Mouse (Mus musculus) cerebellum, adult 18-20 months (tissue): ENCODE measurements around the gene Galnt10.
A peak's percentile ranks its signal among the peaks of the same experiment; 100 is the strongest.

Experiments
- DNase-seq, 2 experiments: peaks; one replicate each; pipeline ENCODE4 v3.0.0; 2021

The Galnt10 gene

GRCm38 (mm10) chr11:57660814-57661213, 15.6 kb downstream of the Galnt10 start:
- DNase-seq, result no peak

GRCm38 (mm10) chr11:57661492-57662229, 16.4 kb downstream of the Galnt10 start:
- no peak for DNase-seq

DNA sequence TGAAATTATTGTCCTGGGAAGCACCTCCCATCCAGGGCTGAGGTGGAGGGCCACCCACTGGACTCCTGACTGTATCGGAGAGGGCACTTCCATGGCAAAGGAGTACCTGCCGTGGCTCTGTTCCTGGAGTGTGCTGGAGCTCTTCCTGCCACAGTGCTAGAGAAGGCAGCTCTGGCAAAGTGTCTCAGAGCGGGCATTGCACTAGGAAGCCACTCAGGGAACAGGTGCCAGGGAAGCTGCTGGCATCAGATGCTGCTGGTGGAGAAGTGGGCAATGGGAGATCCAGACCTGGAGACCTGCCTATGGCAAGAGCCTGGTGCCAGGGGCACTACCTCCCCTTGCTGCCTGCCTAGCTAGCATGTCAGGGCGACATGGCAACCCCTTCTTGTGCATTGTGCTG, 17.0 kb downstream of the Galnt10 start:
- DNase-seq, result peak in 1 of 2 experiments; percentile 11

- no peak for DNase-seq
Observed at GRCm38 (mm10) chr11:57663271-57663670, 18.0 kb downstream of the Galnt10 start.

DNA sequence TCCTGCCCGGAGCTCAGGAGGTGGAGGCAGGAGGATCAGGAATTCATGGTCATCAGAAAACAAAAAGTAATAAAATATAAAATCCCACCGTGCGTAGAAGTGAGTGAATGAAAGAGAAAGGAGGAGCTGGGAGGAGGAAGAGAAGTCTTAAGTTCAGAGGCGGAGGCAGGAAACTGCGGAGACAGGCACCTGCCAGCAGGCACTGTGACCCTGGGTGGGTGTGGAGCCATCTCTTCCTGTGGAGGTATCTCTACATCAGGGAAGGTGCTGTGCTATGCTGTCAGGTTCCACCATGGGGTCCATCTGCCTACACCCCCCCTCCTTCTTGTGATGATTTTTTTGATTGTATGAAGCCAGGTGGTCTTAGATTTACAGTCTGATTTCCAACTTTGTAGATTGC, 19.5 kb downstream of the Galnt10 start:
- no peak for DNase-seq

- DNase-seq, result no peak
Observed at GRCm38 (mm10) chr11:57668271-57668670, 23.0 kb downstream of the Galnt10 start.

DNA sequence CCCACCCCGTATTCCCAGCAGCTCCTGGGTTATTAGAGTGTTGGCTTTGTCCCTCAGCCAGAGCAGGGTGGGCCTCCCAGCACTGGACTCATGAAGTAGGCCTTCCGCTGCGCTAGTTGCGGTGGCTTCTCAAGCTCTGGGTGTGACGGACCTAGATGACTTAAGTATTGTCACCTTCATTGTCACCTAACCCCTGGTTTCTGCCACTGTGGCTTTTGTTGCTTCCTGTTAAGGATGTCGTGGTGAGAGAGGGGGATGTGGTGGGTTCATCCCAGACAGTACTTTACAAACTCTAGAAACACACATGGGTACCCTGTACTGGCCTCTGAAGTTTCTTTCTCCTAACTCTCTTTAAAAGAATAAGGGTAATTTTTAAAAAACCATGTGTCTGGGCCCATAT, 24.3 kb downstream of the Galnt10 start:
- DNase-seq, result no peak

GRCm38 (mm10) chr11:57671120-57671697, 26.0 kb downstream of the Galnt10 start:
- no peak for DNase-seq

GRCm38 (mm10) chr11:57671797-57672196, 26.6 kb downstream of the Galnt10 start:
- no peak for DNase-seq

DNA sequence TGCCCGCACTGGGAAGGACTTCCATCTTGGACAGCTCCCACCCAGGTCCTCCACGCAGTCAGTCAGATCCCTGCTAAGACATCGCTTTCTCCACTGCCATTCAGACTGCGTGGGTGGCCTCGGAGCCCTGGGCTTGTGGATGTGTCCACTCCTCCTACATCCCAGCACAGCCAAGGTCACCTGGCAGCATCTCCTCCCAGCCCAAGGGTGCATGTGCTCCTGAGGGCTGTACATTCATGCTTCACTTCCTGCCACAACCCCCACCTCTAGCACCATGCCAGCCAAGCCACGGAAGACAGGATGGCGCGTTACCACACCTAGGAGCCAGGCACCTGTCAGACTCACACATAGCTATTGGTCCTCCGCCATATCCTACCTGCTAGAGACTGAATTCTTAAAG, 27.8 kb downstream of the Galnt10 start:
- DNase-seq, result no peak

GRCm38 (mm10) chr11:57673977-57674687, 28.9 kb downstream of the Galnt10 start:
- no peak for DNase-seq

GRCm38 (mm10) chr11:57677261-57677660, 32.0 kb downstream of the Galnt10 start:
- no peak for DNase-seq

DNA sequence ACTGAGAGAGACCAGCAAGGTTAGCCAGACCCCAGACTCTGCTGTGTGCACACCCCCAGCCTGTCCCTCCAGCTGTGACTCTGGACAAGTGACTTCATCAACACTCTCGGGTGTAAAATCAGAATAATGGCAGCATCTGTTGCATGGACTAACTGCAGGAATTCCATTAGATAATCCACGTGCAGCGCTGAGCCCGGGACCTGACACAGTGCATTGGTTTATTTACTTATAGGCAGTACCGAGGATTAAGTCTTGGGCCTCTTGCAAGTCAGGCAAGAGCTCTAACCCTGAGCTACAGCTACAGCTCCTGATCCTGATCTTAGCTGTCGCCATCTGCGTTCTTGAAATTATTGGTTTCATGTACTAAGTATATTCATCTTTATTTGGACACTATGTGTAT, 37.3 kb downstream of the Galnt10 start:
- DNase-seq, result no peak

- no peak for DNase-seq
Observed at GRCm38 (mm10) chr11:57683125-57683524, 37.9 kb downstream of the Galnt10 start.

- DNase-seq, result no peak
Observed at GRCm38 (mm10) chr11:57683931-57684330, 38.7 kb downstream of the Galnt10 start.

DNA sequence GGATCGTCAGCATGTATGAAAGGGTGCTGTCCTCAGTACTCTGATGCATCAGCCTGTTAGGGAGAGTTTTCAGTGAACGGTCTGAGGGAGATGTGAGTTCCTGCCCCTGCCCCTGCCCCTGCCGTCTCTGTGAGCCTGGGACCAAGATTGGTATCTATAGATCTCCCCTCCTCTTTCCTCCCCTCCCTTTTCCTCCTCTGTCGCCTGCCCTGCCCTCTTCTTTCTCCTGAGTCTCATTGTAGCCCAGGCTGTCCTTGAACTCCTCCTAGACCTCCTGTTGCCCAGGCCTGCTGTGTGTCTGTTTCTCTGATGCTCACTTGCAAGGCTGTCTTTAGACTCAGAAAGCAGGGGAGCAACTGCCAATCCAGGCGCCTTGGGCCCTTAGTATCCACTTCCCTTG, 39.6 kb downstream of the Galnt10 start:
- no peak for DNase-seq

DNA sequence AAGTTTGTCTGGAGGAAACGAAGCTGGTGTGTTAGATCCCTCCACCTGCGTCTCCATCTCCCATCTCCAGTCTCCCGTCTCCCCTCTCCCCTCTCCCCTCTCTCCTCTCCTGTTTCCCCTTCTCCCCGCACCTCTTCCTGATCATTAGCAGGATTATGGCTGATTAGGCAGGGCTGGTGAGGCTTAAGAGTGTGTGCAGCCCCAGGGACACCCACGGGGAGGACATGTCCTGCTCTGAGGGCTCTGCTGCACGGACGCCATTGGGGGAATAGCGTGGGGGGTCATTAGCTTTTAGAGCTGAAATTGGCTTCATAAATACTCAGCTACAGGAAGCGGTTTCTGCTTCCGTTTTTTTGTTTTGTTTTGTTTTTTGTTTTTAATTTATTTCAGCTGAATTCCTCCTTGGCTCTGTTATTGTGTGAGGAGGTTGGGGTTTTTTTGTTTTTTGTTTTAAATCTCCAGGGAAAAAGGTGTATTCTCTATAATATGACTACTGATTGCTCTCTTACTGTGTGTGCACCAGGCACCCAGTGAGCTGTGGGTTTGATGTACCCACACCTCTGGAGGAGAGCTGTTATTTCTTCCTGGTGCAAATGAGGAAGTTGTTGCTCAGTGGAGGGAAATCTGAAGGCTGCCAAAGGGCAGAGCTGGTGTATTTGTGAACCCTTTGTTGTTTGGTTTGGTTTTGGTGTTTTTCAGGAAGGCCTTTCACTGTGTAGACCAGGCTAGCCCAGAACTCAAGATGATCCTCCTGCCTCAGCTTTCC, 40.6 kb downstream of the Galnt10 start:
- no peak for DNase-seq

DNA sequence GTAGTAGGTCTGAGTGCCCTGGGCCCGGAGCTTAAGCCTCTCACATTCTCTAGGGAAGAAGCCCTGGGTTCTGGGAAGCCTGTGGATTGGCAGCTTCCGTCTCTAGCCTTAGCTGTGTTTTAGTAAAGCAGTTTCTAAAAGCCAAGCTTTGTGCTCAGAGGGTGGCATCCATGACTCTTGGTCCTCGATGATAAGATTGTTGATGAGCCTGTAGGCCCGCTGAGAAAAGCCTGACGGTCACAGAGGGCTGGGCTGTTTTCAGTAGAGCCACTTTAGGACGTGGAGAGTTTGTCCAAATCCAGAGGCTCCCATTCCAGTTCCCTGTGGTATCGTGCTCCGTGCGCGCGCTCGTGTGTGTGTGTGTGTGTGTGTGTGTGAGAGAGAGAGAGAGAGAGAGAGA, 41.6 kb downstream of the Galnt10 start:
- no peak for DNase-seq

- DNase-seq, result no peak
Observed at GRCm38 (mm10) chr11:57687258-57687657, 42.0 kb downstream of the Galnt10 start.

- no peak for DNase-seq
Observed at GRCm38 (mm10) chr11:57688179-57688929, 43.1 kb downstream of the Galnt10 start.

DNA sequence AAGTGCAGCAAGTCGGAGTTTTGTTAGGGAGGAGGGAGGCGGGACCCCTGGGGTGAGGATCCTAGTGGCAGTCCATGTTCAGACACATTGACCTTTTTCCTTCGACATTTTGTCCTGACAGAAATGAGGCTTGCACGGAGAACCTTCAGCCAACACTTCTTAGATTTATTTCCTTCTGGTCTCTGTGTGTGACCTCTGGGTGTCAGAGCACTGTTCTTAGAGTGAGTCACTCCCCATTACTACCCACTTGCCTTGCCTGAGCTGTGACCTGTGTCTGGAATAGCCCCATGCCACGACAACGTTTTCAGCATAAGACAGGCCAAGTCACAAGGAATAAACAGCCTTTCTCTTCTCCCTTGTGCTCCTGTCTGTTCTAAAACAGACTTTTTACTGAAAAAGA, 44.6 kb downstream of the Galnt10 start:
- DNase-seq, result no peak

DNA sequence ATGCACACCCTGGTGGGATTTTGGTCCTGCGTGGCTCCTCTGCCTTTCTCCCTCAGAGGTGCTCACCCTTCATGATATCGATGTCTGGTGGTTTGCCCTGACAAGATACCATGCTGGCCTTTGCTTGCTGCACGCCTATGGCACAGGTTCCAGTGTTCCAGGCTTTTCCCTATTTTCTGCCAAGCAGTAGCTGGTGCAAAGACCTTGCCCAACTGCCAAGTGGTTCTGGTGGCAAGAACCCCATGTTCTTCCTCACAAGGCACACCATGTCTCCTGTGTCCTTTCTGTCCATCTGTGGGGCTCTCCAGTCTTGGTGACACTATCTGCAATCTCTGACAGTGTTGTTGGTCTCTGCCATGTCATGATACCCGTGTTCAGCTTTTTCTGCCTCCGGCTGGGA, 45.6 kb downstream of the Galnt10 start:
- no peak for DNase-seq

DNA sequence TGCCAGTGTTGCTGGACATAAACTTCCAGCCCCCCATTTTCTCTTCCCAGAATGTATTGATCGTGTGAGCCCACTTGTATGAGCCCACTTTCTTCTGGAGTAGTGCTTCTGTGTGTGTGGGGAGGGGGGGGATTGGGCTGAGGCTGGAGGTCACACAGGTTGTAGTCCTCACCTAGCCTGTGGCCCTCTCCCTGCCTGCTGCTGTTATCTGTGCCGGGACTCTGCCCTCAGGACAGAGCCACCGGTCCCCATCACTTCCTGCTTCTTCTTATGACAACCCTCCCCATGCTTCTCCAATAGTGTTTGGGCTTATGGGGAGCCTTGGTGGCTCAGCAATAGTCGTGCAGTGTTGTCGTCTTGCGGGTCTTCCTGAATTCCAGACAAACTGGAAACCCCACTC, 46.7 kb downstream of the Galnt10 start:
- no peak for DNase-seq
